Mouse (Mus musculus) skeletal muscle tissue, adult 2 months (tissue): Measurements from ENCODE around the gene Wasf2.
A peak's percentile ranks its signal among the peaks of the same experiment; 100 is the strongest.

ENCODE experiments used
- DNase-seq: peaks from one replicate; pipeline ENCODE4 v3.0.0-alpha.2; 2012; ENCODE audit warnings: low read depth, low spot score

The Wasf2 gene

DNA sequence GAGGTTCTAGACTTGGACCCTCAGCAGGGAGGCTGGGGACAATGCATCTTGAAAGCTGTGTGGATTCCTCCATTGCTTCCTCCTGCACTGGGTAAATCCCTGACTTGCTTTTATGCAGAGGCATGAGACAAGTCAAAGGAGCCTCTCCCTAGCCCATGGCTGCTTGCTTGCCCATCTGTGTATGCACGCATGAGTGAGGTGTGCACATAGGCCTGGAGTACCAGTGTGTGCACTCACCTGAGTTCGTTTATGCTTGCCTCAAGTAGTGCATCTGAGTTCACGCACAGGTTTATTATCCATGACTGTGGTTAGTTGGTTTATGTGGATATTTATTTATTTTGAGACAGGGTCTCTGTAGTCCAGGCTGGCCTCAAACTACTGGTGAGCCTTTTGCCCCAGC is 71.9 kb downstream of the Wasf2 start:
- DNase-seq: no peak

DNA sequence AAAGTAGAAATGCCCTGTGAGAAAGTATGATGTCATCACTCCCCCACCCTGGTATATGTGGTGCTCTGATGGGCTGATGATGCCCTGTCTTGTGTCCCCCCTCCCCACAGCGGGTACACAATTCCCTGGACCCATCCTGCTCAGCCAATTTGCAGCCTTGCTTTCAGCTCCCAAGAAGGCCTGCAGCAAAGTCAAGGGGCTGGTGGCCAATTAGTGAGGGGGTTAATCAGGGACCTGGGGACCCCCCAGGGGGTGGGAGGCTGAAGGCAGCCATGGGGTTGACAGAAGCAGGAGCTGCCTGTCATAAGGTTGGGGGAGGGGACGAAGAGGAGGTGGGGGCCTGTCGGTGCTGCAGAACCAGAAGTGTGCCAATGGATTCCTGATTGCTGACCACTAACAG is 73.3 kb downstream of the Wasf2 start:
- no peak for DNase-seq

DNA sequence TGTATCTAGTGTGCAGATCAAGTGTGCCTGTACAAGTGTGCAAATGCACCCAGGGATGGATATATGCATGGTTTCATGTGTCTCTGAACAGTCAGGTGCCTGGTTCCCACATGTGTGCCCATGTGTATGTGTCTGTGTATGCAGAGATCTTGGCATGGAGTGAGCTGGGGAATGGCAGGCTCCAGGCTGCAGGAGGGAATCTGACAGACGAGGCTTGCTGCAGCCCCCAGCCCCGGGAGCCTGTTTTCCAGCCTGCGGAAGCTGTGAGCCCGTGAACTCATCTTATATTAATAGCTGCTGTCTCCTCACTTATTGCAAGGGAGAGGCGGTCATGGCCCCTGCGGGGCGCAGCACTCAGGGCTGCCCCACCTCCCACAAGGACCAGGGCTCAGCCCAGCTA is 74.1 kb downstream of the Wasf2 start:
- DNase-seq: no peak

DNA sequence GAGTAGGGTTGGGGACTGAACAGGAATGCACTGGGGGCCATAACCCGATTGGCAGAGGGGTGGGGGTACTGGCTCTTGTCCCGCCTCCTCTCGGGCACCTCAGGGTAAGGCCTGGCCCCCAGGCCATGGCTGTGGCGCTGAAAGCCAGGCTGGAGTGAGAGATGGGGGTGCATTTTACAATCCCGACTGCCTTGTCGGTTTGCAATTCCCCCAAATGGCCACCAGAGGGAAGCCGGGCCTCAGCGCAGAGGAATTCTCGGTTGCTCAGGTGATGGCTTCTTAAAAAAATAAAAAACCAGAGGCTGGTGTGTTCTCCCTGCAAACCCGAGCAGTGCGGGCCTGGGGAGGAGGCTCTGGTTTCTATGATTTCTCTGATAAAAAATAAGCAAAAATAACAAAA is 79.1 kb downstream of the Wasf2 start:
- DNase-seq: peak; percentile 53

DNA sequence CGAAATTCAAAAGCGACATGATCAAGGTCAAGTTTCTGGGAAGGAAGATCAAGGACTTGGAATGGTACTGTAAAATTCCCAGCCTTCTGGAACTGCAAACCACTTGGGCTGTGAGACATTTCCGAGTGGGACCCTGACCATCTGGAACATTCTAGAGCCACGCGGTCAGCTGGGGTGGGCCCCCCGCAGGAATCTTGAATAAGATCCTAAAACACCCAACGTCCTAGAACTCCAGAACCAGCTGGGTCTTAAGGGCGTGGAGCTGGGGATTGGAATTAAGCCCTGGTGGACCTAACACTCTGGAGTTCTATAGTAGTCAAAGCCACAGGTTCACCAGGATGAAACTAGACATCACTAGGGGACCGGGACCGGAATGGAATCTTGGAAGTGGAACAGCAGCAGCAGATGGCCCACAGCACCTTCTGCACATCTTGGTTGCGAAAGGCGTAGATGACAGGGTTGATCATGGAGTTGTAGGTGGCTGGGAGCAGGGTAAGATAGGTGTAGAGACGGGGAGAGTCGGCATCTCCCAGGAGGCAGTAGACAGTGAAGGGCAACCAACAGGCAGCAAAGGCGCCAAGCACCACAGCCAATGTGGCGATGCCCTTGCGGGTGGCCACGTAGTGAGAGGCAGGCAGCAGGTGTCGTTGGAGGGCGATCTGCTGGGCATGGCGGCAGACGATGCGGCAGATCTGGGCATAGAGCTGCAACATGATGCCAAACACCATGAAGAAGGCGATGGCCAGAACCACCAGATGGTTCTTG is 79.9 kb downstream of the Wasf2 start:
- no peak for DNase-seq

DNA sequence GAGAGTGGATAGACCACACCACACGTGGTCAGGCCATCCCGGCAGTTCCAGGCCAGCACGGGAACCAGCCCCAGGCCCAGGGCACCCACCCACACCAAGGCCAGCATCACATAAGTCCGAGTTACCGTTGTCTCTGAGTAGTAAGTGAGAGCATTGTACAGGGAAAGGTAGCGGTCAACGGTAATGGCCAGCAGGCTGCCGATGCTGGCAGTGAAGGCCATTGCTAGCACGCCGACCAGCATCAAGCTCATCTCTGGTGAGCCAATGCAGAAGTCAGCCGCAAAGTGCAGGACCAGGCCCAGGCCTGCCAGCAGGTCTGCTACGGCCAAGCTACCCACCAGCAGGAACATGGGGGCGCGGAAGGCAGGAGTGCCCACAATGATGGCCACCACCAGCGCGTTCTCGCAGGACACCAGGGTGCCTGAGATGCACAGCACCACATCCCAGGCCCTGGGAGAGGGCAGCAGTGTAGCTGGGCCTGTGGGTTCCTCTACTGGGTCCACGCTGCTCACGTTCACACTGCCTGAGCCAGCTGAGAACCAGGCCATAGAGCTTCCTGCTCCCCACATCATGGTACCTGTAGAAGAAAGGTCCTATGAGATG is 80.6 kb downstream of the Wasf2 start:
- no peak for DNase-seq

DNA sequence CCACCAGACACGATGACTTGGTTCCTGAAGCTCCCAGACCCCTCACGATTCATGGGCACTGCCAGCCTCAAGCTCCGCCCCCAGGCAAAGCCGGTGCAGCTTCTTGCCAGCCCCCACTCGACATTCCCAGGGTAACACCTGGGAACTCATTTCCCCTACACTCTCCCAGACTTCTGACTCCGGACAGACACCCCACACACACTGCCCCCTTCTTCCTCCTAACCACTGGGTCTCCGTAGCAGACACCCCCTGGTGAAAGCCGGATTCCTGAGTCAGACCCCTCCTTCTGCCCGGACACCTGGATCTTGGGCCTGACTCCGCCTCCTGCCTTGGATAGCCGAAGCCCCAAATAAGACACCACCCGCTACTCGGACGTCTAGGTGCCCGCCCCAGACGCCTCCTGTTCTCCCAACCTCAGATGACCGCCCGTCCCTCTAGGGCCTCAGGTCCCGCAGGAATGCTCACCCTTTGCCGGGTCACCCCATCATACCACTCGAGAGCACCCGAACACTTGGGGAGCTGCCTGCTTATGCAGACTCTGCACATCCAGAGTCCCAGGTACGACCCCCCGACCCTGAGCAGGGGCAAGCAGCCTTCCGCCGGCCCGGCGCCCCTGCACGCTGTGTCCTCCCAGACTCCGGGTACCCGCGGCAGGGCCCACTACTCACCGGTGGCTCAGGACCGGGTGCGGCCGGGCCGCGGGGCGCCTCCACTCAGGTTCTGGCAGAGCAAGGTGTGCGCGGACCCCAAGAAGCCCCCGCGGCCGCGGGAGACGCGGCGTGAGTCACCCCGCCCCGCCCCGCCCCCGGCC is 81.7 kb downstream of the Wasf2 start, which contains the start of the genes Cd164l2 and Gpr3:
TSS of gene Cd164l2 (plus strand) at position 381 of the 811 bp plus-strand sequence.
TSS of gene Gpr3 (minus strand) at position 786 of the 811 bp plus-strand sequence.
- DNase-seq: no peak

DNA sequence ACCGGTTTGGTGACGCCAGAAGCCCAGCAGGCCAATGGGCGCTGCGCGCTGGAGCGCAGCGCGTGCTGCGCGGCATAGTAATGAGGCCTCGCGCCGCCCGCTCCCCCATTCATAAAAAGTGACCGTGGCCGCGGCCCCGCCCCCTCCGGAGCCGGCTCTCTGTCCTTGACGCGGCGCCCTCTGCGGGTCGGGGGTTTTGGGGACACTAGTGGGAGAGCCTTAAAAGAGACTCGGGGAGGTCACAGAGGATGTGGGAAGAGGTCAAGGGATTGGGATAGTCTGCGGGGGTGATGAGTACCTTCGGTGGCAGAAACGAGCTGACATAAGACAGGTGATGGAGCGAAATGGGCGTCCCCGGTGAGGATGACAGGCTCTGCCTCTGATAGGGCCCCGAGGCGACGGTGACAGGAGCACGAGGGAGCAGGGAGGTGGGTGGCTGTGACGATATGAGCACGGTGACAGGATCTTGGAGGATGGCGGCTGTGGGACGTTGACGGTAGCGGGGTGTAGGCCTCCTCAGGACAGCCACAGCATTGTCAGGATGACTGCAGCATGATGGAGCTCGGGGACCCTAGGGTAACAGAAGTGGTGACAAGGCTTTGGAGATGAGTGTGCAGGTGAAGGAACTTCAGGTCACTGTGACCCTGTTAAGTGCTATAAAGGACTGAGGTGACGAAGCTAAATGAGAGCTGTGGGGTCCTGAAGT is 82.4 kb downstream of the Wasf2 start:
- DNase-seq: peak; percentile 63

DNA sequence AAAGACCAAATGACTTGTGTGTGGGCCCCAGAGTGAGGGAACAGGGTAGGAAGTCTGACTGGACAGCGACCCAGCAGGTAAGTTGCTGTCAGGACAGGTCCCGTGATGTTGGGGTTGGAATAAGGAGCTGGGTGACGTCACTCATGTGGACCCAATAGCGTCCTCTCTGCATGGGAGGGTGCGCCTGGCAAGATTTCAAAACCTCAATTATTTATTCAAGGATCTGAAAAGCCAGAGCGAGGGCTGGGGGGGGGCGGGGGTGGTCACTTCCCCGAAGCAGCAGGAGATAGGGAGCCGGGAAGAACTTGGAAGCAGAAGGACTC is 82.9 kb downstream of the Wasf2 start:
- no peak for DNase-seq

DNA sequence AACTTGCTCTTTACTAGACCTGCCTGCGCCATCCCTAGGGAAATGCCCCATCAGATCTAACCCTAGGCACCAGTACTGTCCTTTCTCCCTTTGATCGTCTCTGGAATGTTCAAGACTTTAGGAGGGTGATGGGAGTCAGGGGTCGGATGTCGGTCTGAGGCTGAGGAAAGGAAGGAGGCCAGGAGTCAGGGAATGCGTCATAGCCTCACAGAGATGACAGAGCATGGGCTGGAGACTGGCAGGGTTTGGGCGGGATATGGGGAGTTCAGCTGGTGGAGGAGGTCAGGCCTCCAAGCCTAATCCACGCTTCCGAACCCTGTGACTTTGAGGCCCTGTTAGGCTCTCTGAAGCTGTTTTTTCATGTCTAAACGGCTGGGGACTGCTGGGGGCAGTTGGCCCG is 83.4 kb downstream of the Wasf2 start:
- DNase-seq: no peak

DNA sequence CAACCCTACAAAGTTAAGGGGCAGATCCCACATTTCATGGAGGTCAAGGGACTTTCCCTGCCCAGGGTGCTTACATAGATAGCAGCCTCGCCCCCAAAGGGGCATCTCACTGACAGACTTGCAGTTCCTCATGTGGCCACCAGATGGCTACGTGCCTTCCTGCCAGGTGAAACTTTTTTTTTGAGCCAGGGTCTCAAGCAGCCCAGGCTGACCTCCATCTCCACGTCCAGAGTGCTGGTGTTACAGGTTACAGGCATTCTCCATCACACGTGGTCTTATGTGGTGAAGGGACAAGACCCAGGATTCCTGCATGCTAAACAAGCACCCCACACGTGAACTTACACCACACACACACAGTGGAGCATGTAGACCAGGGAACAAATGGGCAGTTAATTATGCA is 87.3 kb downstream of the Wasf2 start:
- DNase-seq: no peak

DNA sequence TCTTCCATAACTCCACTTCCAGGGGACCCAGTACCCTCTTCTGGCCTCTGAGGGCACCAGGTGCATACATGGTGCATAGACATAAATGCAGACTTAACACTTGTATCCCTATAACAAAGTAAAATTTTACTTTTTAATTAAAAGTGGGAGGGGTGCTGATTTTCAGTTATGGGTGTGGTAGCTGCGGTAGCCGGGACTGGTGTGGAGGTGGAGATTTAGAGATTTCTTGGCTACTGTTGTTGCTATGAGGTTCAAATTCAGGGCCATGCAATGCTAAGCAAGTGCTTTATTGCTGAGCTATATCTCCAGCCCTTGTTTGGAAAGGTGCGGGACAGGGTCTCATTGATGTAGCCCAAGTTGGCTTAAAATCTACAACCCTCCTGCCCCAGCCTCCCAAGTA is 88.4 kb downstream of the Wasf2 start:
- DNase-seq: no peak

DNA sequence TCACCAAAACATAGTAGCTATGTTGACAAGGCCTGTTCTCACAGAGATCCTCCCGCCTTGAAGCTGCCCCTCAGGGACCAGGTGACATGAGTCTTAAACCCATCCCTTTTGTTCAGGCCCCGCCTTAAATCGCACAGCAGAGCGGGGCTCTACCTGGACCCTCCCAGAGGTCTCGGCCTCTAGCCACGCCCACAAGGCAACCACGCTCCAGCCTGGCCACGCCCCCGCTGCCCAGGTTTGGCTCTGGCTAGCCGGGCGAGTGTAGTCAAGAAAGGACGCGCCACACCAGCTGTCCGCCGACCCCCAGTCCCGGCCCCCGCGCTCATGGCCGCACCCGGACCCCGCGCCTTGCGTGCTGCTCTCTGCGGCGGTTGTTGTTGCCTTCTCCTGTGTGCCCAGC is 90.4 kb downstream of the Wasf2 start:
- DNase-seq: no peak

DNA sequence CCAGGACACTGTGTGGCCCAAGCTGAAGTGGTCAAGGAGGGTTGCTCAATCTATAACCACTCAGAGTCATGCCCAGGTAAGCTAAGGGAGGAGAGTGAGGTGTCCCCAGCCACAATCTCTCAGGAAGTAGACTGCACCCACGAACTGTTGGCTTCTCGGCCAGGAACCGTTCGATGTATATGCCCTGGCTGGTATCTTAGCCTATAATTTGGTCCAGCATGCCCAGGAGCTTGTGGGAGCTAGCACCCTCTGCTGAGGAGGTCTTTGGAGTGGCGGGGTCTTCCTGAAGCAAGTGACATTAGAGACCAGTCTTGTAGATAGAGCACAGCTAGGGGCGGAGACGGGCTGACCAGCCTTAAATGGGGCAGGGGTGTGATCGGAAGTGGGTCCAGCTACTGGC is 91.4 kb downstream of the Wasf2 start:
- DNase-seq: no peak

DNA sequence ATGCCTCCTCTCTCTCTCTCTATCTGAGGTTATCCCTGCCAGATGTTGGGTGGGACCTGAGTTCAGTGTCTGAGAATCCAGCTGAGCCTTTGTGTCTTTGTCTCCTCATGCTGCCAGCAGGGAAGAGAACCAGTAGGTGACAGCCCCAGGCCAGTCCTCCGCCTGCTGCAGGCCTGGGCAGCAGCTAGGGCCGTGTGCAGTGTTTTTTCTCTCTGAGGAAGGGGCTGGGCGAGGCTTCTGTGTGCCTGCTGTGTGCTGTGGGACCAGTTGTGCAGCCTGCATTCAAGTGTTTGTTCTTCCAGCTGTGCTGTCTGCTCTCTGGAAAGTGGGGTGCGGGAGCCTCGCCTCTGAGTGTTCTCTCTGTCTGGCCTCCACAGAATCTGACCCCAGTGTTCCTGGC is 93.6 kb downstream of the Wasf2 start:
- no peak for DNase-seq

DNA sequence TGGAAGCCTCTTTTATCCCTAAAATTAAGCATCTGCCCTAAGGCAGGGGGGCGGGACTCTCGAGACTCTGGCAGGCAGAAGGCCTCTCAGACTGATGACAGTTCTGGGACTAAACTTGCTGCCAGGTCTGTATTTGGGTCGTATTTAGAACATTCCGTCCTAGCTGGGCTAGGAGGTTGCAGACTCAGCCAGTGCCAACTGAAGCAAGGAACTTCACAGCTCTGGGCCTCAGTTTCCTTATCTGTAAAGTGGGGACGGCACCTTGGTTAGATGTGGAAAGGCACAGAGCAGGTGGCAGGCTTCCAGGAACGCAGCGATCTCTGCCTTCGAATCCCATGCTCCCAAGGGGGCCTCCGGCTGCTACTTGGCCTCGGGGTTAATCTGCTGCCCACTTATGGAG is 95.8 kb downstream of the Wasf2 start:
- DNase-seq: peak; percentile 58

DNA sequence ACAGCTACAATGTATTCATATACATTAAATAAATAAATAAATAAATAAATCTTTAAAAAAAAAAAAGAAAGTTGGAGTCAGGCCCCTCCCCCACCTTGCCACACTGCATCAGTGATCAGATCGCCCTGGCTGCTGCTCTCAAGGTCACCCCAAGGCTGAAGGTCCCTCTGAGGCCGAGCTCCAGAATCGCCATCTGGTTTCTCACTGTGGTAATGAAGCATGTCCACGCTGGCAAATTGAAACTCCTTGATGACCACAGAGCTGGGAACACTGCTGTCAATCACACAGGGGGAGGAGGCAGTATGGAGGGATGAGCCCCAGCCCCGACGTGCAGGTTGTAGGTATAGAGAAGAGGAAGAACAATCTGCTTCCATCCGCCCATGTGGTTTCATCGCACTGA is 97.3 kb downstream of the Wasf2 start:
- DNase-seq: no peak

DNA sequence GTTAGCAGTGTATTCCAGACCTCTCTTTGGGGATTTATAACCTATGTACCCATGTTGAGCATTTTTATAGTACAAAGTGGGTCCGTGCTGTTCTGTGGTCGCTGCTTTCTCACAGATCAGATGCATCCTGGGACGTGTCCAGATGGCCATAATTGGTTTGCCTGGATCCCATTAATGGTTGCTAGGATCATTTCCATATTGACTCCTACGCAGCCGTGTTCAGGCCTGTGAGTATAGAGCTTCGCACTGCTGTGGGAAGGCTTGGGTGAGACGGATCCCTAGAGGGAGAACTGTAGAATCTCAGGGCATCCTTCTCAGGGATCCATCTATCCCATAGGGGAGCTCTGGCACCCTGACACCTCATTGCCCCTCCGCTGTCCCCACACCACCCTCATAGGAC is 99.3 kb downstream of the Wasf2 start:
- DNase-seq: no peak

DNA sequence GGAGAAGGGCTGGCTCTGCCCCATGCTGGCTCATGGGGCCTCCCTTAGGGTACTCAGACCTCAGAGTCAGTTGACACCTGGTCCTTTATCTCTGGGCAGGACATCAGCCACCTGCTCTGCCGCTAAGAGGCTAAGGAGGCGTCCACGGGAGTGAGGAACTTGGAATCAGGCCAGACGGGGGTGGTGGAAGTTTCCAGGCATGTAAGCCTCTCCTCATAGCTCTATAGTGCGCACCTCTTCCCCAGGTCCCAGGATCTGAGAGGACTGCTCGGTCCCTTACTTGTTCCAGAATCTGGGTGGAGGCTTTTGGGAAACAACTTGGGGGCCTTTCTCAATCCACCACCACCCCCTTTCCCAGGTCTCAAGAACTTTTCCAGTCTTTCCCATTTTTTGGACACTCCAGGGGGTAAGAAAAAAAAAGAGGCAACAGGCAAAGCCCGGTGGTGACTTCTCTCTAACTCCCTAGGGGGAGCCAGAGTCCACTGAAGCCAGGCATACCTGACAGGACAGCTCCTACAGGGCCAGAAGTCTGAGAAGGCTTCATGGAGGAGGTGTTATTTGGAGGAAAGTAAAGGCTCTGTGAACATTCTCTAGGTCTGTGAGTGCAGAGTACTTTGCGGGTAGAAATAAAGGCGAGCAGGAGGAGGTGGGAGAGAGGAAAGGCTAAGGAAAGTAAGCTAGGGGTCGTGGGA is 103.1 kb downstream of the Wasf2 start:
- no peak for DNase-seq

DNA sequence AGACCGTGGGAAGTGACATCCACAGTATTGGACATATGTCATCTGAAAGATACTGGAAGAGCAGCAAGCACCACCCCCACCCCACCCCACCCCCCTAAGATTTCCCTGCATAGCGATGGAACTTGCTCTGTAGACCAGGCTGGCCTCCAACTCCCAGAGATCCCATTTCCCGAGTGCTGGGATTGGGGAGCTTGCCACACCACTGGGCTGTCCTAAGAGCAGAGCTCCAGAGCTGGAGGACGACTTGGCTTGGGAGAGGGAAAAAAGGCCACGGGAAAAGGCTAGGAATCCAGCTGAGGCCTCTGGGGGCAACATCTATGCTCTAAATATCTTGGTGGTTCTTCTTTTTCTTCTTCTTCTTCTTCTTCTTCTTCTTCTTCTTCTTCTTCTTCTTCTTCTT is 104.5 kb downstream of the Wasf2 start:
- no peak for DNase-seq

DNA sequence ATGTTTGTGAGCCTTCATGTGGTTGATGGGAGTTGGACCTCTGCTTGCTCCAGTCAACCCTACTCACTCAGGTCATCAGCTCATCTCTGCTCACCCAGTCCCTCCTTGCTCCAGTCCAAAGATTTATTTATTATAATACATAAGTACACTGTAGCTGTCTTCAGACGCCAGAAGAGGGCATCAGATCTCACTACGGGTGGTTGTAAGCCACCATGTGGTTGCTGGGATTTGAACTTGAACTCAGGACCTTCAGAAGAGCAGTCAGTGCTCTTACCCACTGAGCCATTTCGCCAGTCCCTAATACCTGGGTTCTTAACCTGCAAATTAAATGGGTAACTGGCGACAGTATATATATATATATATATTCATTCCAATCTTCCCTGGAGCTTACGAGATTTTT is 105.1 kb downstream of the Wasf2 start:
- DNase-seq: no peak

DNA sequence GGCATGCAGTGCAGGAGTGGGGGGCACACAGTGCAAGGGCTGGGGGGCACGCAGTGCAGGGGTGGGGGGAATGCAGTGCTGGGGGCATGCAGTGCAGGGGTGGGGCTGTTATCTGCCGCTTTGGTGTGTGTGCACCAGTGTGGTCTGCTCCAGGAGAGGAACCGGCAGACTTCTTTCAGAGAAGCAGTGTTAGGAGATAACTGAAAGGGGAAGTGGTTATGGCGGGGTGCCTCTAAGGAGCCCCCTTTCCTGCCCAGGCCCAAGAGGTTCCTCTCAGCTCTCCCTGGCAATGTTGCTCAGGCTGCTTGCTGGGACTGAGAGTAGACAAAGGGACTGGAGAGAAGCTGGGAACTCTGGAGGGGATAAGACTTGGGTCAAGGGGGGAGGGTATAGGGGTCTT is 107.6 kb downstream of the Wasf2 start:
- no peak for DNase-seq
